Mouse (Mus musculus) yolk sac, embryonic 10.5 days (tissue): ENCODE measurements at regions not wholly inside any gene's neighbourhood (a gene's known extent, or its start where the extent isn't known, plus 50 kb on each side); places are given as distances from the start of the nearest gene placed in this dataset.

Experiments
- DNase-seq: peaks from one replicate; pipeline ENCODE4 v3.0.0-alpha.2; 2017; ENCODE audit warnings: low spot score

DNA sequence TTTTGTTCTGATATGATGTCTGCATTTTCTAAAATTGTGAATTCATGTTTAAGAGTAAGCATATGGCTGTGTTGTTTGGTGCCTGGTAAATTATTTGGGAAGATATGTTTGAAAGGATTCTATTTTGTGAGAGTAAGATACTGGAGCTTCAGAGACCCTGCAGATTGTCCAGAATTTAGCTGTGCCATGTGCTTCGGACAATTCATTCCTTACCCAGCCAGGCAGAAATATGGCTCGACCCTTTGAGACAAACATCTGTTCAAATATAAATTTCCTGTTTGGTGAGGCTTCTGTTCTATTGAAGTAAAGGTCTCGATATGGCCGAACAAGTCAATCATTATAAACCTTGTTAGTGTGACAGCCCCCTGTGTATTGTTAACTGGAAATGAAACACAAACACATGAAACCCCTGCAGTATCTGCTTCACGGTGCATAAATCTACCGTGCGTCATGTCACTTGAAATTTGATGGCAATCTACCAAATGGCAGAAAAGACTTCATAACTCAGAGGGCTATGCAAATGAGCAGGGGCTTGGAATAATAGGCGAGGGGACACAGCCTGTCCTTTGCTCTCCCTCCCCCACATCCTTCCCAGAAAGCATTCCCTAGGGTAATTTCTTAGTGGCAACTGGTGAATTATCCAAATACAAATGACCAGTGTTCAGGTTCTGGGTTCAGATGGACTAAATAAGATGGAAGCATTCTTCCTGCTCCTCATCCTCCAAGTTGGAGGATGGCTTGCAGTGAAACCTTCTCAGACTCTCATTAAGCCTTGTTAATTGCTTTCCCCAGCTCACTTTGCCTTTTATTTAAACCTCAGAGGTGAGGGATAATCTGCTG, 61.8 kb downstream of the Adcyap1 start:
- DNase-seq, result peak; percentile 1

DNA sequence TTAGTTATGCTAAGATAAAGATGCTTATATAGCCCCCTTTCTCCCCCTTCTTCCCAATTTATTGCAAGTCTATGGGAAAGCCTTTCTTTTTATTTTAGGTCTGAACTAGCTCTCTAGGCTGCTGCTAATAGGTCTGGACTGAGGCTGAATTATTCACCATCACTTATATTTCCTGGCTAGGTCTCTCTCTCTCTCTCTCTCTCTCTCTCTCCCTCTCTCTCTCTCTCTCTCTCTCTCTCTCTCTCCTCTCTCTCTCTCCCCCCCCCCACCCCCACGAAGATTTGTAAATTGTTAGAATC, 62.3 kb downstream of the Adcyap1 start:
- DNase-seq, result no peak

DNA sequence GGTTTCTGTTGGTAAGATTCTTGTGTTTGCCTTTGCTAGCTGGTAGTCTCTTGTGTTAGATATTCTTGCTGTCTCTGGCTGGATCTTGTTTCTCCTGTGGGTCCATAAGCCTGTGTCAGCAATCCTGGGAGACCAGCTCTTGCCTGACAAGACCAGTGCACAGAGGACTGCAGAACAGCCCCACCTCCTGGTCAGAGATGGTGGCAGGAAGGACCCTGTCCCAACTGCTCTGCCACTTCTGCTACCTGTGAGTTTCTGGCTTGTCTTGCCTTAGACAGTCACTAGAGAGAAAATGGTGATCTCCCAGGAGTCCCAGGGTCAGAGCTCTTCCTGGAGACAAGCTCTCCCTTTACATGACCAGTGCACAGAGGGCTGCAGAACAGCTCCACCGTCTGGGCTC, 107.3 kb downstream of the Adcyap1 start:
- no peak for DNase-seq

DNA sequence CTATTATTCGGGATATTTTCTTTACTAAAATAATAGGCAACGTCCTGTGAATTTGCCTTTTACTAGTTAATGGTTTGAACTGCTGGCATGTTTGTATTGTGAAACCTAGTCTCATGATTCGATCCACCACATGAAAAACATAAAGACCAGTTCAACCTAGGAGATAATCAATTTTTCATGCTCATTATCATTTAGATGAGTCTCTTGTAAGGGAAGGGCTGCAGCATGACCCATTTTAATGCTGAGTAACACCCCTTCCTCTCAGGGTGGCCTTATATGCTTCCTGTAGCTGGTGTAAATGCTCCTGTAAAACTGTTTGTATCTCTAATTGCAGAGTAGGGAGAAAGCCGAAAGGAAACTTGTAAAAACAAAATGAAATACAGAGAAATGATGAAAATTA, 113.3 kb downstream of the Adcyap1 start:
- no peak for DNase-seq

DNA sequence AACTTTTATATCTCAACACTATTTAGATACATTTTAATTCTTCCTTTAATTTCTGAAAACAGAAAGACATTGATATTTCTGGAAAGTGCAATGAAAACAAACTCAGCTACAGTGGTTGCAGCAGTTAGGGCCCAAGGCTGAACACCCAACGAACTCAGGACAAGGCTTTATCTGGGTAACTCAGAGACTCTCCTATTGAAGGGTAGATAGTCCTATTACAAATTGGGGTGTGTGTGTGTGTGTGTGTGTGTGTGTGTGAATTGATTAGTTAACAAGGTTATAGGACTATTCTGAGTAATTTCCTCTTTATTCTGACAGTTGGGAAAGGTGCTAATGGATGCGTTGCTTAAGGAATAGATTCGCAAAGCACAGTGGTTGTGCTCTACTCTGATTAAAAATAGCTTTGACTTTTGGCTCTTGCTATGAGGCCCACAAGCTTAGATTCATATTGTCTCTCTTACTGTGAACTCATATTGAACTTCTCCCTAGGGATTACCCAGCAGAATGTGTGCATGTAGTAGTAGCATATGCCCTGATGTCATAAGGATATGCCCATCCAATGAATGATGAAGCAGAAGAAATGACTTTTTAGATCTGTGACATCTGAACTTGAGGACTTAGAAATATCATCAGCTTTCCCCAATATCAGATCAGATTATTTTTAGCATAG, 114.0 kb downstream of the Adcyap1 start:
- DNase-seq, result no peak

DNA sequence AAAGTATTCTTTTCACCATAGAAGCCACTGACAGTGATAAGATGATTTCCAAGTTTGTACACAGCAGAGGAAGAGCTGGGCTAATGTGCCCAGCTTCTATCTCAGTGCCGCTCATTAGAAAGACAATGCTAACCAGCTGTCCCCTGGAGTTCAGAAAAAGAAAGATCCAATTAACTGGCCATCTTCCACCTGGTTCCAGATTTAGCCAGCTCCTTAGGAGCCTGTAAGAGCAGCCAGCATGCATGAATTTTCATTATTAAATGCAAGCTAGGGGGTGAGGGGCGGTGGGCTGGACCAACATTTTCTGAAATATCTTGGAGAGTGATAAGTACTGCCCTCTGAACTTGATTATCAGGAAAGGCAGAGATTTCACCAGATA, 114.5 kb downstream of the Adcyap1 start:
- no peak for DNase-seq

DNA sequence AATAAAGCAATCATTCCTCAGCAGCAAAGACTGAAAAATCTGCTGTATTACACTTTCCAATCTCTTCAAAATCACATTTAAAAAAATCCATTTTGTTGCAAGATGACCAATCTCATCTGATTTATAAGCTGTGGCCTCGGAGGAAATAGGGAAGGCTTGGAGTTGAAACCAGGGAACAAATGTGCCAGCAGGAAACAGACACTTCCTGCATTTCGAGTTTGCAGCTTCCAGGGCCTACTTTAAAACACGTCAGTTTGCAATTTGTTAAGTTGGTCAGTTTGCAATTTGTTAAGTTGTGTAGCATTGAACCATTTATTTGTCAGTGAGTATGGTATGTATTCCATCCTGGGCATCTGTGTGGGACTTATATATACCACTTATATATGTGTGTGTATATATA, 115.3 kb downstream of the Adcyap1 start:
- no peak for DNase-seq

DNA sequence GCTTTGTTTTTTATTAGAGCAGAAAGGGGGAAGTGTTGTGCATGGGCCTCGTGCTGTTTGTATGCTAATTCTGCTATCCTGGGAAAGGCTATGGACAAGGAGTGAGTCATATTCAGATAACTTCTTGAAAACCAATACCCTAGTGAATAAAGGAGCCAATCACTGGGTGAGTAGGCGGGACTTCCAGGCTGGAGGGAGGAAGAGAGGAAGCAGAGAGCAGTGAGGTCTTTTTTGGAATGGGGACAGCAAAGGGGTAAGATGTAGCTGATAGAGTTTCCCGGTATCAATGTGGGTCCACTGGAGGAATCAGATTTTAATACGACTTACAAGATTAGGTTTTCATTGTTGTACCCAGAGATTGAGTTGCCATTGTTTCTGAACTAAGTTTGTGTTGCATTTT, 122.7 kb downstream of the Adcyap1 start:
- no peak for DNase-seq

DNA sequence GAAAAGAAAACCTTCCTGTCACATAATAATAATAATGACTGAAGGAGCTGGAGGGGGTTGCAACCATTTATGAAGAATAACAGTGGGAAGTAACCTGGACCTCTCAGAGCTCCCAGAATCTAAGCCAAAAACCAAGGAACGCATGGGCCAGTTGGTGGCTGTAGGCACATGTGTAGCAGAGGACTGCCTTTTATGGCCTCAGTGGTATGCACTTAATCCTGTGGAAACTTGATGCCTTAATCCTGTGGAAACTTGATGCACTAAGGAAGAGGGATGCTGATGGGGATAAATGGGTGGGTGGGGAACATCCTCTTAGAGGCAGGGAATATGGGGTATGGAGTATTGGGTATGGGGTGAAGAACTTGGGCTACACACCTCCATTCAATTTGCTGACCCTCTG, 138.8 kb downstream of the Adcyap1 start:
- no peak for DNase-seq

DNA sequence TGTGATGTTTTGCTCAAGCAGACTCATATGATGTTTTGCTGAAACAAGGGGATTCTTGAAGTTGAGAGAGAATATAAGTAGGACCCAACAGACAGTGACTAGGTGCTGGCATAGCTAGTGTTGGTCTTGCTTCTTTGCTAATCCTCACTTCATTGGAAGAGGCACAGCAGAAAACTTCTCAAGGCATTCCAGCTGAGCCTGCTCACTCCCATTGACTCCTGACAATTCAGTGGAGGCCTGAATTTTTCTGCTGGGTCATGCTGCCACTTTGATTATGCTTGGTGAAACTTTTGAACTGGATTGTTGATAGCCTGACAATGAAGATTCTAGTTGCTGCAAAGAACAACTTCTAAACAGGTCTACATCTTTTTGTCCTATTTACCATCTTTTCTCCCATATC, 156.4 kb downstream of the Adcyap1 start:
- no peak for DNase-seq

DNA sequence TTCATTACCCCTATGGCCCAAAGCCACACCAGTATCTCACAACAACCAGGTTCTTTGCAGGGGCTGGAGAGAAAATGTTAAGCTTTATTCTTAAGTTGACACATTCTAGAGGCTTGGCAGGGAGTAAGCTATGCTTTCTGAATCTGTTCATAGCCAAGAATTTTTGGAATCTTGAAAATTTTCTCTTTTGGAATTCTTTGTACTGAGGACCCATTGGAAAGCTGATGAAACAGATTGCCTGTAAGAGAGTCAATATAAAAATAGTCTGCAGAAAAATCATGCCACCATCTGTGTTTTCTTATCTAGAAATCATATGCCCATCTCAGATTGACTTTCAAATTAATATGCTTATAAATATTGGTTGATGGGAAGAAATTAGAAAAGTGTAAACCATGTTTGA, 164.1 kb downstream of the Adcyap1 start:
- DNase-seq, result no peak

DNA sequence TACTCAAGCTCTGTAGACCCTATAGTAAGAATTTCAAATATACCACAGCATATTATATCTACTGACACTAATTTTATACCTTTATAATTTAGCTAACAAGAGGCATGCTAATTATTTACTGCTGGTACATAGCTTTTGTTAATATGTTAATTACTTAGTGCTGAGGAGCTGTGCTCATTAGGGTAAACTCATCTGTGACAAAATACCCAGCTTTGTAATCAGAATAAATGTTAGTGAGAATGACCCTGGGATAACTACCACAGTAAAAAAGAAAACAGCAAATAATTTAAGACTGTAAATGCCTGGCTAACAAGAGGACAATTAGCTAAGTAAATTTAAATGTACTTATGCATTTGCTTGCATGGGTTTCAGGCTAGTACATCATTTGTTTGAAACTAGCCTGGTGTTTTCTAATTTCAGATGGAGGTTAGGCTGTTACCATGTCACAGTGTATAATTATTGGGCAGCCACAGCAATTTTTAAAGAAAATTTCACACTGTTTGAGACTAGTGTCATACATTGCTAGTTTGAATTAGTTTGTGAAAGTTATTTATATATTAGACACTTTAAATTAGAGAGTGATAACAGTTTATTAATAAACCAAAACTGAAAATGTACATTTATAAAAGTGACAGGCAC, 178.8 kb downstream of the Adcyap1 start:
- DNase-seq, result no peak

DNA sequence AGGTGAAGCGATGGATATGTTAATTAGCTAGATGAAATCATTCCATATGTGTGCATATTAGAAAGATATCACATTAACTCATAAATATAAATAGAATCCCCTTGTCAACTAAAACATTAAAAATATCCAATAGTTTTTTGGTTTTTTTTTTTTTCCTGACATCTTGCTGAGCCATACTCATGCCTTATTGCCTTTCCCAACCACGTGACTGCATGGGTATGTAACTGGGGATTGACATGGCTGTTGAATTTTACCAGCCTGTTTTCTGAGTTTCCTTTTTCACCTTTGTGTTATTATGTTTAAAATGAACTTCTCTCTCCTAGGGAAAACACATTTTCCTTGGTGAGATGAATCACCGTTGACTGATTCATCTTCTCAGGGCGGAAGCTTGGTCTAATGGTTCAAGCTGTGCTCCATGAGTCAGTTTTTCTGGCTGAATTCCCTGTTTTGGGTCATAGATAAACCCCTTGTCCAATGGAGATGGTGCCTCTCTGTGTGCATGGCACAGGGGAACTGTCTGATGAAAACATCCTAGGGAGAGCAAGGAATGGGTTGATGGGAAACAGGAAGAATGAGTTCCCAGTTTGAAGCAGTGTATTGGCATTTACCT, 181.1 kb downstream of the Adcyap1 start:
- no peak for DNase-seq

DNA sequence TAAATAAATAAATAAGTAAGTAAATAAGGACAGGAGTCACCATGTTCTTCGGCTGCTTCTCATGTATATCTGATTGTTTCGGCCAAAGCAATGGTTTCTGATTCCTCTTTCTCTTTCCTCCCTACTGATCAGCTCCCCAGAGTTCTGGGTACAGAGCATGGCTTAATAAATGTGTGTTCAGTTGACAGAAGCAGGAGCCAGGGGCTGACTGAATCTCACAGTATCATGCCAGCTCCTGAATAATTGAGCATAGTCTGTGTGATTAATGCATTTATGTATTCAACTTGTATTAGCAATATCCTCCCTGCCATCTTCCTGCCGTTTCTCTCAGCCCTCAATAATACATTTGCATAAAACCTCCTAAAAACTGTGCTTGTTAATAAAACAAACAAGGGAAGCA, 191.4 kb downstream of the Adcyap1 start:
- DNase-seq, result no peak

DNA sequence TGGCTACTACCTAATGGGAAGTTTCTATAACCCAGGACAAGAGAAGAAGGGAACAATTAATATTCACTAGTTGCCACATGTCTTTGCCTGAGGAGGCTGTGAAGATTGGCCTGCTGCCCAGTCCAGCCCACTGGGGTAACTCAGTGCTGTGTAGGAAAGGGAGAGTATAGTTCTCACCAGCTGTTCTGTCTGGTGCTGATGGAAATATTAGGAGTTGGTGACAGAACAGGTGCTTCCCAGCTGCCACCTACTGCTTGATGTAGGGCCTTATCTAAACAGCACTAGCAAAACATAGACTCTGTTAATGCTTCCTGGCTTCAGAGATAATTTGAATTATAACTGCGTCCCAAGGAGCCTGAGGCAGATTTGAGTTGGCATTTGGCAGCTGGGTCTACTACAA, 210.5 kb downstream of the Adcyap1 start:
- no peak for DNase-seq
